Mouse (Mus musculus) left cerebral cortex, adult 9 months (tissue): ENCODE results near the gene Slmap.
"Not testable (repeated sequence)": the region's sequence is repeated elsewhere in the genome, so short reads cannot be mapped to it uniquely, and the experiment has no call there.

Experiments used
- DNase-seq, 2 experiments: peaks; one replicate each; pipeline ENCODE4 v3.0.0; 2022; ENCODE audit warnings: low spot score in 2 of 2

The Slmap gene

DNA sequence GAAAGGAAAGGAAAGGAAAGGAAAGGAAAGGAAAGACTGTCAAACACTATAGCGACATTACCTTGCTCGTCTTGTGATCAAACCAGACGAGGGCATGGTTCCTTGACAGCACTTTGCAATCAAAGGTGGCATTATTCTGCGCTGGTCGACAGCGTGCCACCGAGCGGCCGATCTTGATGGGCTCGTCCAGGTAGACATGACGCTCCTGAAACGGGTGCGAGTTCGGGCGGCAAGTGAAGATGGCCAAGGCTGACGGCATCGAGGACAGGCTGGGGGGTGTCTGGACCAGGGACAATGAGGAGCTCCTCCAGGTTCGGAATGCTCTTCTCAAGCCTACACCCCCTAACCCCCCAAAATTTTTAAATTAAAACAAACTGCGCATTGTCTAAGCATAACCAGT, 1.5 kb downstream of the Slmap start:
- DNase-seq = no peak

DNA sequence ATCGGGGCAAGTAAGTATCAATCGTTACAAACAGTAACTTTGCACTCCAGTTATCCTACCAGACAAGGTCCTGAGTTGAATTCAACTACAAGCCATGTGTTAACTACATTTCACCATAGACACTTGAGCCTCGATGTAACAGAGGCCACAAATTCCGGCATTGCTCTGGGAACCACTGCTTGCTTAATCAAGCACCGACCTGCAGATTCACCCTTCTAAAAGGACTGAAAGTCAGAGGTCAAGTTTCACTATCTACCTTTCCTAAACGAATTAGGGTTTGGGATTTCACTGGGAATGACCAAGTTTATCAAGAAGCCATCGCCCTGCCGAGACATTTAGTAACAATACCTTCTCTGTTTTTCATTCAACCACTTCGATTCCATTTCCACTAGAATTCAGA, 2.0 kb downstream of the Slmap start:
- no peak for DNase-seq

DNA sequence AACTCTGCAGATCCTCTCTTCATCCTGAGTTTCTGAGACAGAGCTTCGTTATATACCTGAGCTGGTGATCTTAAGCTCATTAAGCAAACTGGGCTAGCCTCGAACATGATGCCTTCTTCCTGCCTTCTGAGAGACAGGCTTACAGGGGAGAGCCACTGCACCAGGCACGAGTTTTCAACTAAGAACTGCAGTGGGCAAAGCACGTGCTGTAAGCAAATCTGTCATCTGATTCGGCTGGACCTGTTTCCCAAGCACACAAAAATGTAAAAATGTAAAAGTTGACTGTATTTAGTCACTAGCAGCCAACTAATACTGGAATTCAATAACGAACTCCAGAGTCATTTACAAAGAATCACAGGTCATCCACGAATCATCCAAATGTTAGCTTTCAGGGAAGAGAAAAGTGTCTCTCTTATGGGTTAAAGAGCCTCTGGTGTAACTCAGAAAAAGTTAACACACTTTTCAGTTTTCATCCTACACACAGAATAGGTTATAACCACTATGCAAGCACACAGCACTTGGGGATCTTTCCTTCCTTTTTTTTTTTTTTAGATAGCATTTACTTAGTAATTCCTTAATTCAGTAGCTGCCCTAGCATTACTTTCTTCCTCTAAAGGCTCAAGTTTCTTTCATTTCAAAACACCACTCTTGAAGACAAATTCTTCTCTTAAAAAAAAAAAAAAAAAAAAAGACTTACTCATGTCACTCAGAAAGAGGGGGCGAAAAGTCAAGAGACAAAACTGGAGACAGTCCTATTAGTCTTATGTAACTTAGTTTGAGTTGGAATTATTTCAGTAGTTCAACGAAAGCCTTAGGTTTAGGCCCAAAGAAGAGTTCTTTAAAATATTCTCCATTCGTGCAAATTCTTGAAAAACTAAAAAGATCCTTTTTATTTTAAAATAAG, 3.1 kb downstream of the Slmap start:
- DNase-seq = no peak

DNA sequence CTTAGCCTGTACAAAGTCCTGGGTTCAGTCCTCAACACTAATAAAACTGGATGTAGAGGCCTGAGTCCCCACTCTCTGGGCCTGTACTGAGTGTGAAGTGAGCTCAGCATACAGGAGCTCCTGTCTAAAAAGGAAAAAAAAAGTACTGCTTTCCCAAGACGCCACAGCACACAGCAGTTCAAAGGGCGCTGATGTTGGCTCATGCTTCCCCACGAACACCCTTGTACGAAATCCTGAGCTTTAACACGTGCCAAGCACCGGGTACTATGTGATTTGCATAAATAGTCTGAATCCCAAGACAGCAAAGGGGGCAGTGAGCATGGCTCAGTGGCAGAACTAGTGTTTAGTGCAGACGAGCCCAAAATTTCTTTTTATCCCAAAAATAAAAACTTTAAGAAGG, 4.4 kb downstream of the Slmap start:
- no peak for DNase-seq

DNA sequence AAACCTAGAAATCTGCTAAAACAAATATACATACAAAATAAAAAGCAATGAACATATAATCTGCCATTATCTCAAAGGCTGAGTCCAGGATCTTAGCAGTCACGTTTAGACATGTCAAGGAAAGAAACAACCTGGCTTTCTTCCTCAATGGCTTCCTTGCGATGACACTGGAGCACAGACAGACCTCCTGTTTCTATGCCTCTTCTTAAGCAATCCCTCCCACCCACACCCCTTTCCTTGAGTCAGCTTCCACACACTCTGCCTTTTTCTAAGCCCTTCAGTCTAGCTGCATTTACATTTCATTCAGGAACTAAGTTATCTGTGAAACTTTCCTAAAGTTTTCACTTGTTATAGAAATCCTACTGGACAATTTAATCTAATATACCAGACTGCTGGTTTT, 6.4 kb downstream of the Slmap start:
- no peak for DNase-seq

DNA sequence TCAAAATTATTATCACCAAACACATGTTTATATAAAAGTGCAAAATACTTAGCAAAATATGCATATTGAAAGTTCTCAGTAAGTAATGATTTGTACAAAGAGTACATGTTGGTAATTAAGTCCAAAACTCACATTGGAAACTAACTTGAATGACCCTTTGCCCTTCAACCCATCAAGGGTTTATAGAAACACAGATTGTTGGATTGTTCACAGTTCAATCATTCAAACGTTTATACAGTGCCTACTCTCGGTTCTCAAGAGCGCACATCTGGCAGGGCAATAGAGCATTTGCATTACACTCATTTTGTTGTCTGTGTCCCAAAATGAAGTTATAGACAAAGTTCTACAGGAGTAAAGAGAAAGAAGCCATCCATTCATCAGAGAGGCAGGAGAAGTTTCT, 8.8 kb downstream of the Slmap start:
- DNase-seq = no peak

DNA sequence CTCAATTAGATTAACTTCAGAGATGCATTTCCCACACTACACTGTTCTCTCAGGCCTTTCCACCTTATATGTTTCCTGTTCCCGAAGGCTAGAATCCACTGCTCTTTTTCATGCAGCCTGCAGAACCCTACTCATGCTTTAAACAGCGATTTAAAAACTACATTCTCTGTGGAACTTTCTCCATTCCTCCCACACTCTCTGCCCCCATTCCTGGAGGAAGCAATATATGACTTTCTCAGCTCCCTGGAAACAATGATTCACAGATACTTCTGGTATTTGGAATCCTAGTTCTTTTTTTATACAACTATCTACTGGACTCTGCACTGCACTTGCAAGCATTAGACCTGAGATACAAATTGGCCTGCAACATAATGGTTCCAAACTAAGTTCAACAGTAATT, 11.6 kb downstream of the Slmap start:
- DNase-seq = peak; percentile 42 to 56

DNA sequence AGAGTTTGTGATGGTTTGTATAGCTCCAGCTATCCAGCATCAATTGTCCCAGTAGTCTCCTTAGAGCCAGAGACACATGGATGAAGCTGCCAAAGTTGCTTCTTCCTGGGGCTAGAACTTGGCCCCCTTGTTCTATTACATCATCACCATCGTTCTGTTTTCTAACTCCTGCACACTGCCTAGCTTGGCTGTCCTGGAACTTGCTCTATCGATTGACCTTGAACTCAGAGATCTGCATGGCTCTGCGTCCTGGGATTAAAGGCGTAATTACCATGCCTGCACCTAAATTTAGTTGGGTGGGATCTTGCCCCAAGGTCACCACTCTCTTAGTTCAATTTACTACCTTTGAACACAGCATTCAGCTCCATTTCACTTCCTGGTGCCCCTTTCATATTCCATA, 14.9 kb downstream of the Slmap start:
- no peak for DNase-seq

DNA sequence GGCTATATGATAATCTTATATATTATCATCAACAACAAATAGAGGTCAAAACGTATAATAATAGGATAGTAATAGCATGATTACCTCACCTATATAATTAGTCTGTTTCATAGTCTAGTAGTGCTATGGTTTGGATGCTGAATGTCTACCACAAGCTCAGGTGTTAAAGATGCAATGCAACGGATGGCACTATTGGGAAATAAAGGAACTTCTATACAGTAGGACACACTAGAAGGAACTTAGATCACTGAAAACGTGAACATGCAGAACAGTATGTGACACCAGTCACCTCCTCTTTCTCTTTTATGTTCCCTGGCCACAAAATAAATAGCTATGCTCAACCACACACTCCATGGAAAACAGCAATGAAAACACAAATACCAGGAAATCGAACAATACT, 16.9 kb downstream of the Slmap start:
- DNase-seq = no peak

DNA sequence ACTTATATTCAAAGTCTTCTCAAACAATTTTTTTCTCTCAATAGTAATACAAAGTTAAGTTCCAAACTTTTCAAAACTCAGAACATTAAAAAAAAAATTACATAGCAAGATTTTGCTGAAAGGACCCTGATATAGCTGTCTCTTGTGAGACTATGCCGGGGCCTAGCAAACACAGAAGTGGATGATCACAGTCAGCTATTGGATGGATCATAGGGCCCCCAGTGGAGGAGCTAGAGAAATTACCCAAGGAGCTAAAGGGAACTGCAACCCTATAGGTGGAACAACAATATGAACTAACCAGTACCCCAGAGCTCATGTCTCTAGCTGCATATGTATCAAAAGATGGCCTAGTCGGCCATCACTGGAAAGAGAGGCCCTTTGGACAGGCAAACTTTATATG, 18.5 kb downstream of the Slmap start:
- DNase-seq = not testable (repeated sequence)

DNA sequence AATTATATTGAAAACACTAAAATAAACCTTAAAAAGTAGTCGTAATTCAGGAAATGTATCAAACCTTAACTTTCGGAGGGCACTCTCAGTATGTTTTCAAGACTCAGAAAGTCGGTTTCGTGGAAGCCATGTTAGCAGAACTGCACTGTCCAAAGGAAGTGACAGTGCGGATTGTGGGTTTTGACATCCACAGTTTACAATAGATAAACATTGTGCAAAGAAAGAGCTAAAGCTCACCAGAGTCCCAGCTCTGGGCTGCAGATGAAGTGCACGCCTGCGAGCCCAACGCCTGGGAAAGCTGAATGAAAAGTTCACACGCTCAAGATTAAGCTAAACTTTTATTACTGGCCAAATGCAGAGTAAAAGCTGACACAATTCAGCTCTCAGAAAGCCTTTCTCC, 18.9 kb downstream of the Slmap start:
- DNase-seq = no peak

DNA sequence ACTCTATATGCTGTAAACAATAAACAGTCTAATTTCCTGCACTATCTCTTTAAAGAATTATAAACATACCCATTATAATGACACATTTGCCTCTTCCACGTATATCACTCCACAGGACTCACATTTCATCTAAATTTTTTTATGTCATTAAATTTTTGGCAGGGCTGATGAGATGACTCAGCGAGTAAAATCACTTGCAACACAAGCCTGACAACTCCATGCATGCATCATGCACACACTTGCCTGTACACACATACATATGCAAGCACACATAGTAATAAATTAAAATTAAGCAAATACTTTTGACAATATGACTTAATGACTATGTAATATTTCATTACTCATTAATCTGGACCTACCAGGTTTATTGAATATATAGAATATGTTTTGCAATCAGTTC, 24.2 kb downstream of the Slmap start:
- no peak for DNase-seq

DNA sequence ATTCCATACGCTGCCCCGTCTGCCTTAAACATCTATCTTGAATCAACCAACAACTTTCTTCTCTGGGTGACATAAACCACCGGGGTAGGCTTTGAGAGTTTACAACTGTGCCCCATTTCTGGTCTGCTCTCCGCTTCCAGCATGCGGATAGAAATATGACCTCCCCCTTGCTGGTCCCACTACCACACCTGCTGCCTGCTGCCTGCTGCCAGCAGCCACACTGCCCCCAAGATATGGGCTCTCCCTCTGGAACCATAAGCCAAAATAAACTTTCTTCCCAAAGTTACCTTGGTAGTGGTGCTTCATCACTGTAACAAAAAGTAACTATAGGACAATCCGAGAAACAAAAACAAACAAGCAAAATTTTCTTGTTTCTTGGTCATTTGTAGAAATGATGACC, 26.6 kb downstream of the Slmap start:
- no peak for DNase-seq

DNA sequence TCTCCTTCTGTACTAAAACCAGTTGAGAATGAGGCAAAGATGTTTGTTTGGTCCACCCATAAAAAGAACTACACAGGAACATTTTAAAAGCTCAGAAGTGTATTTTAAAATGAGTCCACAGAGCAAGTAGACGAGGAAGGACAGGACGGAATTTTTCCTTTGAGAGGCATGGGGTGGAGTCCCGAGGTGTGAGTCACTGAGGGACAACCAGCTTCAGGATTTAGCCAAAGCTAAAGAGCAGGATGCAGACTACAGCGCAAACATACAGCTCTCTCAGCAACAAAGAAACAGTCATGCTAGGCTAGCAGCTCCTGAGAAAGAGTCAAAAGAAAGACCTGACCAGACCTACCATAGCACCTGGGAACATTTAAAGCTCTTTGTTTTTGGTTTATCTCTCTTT, 27.4 kb downstream of the Slmap start:
- DNase-seq = no peak

DNA sequence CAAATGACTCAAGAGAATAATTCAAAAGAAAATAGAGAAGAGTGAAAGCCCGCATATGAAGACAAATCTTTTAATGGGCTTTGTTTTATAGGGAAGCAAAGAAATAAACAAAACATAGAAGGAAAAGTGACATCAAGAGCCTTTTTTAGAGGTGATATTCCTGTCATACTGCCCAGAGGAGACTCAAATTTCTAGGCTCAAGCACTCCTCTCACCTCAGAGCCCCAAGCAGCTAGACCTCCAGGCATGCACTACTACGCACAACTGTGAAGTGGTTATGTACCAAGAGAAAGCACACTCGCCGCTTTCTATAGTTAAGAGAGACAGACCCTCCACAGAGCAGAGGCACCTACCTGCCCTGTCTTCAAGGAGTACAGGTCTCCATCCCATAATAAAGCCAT, 30.2 kb downstream of the Slmap start:
- DNase-seq = no peak

DNA sequence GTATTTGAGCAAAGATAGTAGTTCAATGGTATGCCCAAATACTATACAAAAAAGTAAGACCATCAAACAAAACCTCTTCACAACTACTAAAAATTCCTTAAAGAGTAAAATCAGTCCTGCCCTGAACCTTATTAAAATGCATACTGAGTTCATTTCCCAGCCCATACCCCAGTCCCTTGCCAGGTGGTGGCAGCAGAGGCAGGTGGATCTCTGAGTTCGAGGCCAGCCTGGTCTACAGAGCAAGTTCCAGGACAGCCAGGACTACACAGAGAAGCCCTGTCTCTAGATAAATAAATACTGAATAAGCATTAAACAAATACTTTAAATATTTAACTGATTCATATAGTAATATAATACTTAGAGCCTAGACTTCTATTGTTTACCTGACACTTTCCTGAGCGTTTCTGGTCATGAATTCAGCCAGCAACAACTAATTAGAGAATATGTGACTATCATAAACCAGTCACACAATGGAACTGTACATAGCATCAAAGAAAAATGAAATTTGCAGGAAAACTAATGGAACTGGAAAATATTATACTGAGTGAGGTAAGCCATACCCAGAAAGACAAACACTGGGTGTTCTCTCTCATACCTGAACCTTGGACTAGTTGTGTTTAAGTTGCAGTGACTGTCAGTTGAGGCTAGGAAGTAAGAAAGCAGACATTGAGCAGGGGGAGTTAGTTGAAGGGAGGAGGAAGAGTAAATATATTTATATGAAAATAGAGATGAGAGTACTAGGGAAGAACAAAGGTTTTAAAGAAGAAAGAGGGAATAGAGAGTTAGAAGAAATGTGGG, 34.4 kb downstream of the Slmap start:
- DNase-seq = no peak

DNA sequence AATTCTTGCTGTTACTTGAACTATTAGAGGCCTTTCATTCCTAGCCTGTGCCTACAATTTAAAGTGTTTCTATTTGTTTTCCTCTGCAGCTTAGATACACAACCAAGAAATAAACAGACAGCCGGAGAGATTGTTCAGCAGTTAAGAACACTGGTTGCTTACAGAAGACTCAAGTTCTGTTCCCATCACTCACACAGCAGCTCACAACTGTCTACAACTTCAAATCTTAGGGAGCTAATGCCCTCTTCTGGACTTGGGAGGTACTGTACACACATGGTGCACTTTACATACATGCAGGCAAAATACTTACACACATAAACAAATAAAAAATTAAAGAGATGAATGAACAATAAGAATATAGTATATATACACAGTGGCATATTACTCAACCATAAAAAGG, 39.7 kb downstream of the Slmap start:
- no peak for DNase-seq

DNA sequence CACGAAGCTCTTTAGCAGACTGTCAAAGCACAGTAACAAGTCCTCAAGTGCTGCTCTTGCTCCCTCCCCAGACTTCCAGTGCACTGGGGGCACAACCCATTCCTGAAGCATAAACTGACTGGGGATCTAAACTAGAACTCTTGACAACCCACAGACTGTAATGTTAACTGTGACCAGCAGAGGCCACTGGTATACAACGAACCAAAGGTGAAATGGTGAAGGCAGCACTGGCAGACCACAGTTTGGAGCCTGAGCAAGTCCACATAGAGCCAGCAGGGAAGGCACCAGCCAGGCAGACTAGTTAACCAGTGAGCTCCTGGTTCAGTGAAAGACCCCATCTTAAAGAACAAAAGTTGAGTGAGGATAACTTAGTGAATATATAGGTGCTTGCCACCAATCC, 43.6 kb downstream of the Slmap start:
- DNase-seq = peak in 1 of 2 experiments; percentile 69

DNA sequence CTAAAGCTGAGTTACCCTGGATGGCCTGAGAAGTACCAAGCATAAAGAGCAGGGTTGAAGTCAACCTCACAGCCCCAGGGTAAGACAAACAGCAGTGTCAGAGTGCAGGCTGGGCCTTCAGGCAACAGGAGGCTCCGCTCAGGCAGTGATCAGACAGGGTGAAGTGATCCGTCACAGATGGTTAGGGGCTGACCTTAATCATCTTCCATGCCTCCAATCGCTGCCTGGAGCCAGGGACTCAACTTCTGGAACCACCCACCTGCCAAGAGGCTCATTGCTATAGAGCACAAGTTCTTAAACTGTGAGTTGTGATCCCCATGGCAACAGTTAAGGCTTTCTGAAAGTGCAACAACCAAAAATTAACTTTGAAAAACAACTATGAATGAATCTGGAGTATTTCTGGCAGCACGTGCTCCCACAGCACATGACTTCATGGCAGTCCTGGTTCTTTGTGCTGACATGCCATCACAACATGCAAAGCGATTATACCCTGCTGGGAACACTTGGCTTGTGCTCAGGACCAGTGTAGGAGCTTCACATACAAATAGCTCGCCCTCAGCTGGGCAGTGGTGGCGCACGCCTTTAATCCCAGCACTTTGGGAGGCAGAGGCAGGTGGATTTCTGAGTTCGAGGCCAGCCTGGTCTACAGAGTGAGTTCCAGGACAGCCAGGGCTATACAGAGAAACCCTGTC, 46.3 kb downstream of the Slmap start:
- no peak for DNase-seq

DNA sequence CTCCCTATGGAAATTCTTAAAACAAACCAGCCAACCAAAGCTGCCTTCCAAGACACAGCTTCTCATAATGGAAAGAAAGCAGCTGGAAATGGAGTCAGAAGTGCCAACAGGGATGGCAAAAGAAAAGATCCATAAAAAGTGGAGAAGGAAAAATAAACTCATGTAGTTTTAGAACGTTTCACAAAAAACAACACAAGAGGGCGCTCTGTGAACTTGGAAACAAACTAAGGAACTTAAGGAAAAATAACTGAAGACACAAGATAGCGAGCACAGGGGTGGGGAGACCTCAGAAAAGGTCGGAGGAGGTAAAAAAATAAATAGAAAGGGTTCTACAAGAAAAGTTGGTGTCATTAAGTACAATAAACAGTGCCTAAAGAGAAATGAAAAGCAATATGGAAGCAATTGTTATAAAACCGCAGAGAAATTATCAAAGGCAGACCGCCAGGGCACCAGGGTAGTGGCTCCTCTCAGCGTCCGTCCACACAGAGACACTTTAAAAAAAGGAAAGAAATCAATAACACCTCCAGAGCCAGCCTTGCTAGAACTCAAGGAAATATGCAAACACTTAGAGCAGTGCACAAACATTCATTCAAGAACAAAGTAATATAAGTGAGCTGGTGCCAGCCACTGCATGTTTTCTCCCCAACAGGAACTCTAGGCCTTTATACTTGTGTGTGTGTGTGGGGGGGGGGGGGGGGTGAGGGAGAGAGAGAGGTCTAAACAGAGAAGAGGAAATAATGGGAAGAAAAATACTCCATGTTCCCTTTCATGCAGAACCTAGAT, 48.1 kb downstream of the Slmap start:
- DNase-seq = peak in 1 of 2 experiments; percentile 43

DNA sequence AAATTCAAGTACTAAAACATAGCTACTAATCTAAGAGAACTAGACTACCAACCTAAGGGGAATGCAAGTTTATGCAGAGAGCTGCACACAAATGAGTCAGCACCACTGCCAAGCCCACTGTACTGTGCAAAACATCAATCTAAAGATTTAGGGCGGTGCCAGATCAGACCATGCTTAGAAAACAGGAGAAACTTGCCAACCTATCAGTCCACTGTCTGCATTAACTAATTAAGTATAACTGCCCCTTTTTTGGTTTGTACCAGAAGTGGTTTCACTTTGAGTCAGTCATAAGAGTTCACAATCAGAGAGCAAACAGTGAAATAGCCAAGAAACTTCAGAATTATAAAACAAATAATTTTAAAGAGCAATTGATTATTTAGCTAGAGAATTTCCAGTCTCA, 53.3 kb downstream of the Slmap start:
- no peak for DNase-seq

DNA sequence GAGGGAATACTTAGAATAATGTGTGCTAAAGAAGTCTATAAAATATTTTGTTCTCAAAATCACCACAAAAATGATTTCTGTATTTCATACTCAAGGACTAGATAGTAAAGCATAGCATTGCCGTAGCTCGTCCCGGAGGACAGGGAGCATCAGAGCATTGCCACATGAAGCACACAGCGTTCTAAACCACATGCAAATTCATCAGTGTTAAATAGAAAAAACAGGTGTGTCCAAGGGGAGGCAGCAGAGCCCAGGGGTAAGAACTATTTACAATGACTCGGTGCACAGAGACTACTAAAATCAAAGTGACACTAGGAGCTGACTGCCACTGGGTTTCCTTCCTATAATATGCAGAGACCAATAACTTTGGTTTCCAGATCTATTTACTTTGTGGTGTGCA, 57.0 kb downstream of the Slmap start:
- no peak for DNase-seq
